ENCODE assay signal across 10 mouse cellular contexts in genomic region chr6:53781171-53781570, GRCm38 (mm10). TPM values are rescaled to one million over a fixed set of nuclear protein-coding genes. Genes with fewer than 3 reads are reported as not detected.
DNase-seq lines count a peak whose midpoint lies in the region; ATAC-seq lines count a peak whose summit lies in the region.
"Had no signal": no experiment of that assay in that cellular context is flagged by ENCODE, and none has a peak within 500 bp of the region (broad histone marks: within the 10 kb centered on the region; RNA-seq: fewer than 3 reads in every experiment).

No protein-coding gene starts in this region.

- peaks cover 4% of the 10 kb centered on the region for H3K4me1 ChIP-seq in hindbrain, embryonic 11.5 days (replicated peaks; ENCODE audit: control insufficient read depth, insufficient read depth, low read length)
- H3K4me1 ChIP-seq in hindbrain, embryonic 13.5 days (replicated peaks), result peaks cover 9% of the 10 kb centered on the region; the same call in 1 of the 2 replicates
- H3K4me1 ChIP-seq: liver, embryonic 13.5 days had no signal

- no peak overlapping the region for H3K4me2 ChIP-seq in hindbrain, embryonic 11.5 days (replicated peaks; ENCODE audit: low read depth, low read length)
- H3K4me2 ChIP-seq in hindbrain, embryonic 13.5 days, result no peak overlapping the region
- H3K4me2 ChIP-seq: liver, embryonic 13.5 days had no signal

- no peak for ATAC-seq in hindbrain, embryonic 11.5 days (ENCODE audit: low FRiP score)
- no peak for ATAC-seq in hindbrain, embryonic 13.5 days (ENCODE audit: low FRiP score)
- peak; percentile 57; the same call in 1 of the 2 replicates for ATAC-seq in megakaryocyte progenitor cell, adult 5-6 weeks (replicated peaks; ENCODE audit: poor library complexity)
- ATAC-seq in erythroid progenitor cell, adult 5-6 weeks (replicated peaks; ENCODE audit: low FRiP score, poor library complexity, severe bottlenecking), result no peak

- DNase-seq in hindbrain, embryonic 11.5 days (ENCODE audit: low spot score), result peak; percentile 88
- DNase-seq in 3T3-L1 (ENCODE audit: low read depth, low spot score) (peak; percentile 87), ES-CJ7 (ENCODE audit: low read depth, low spot score) (peak; percentile 72)
- DNase-seq in cerebellum, postnatal 10 days, result peak; percentile 77 to 83
- DNase-seq in kidney, postnatal 36 days, result peak; percentile 31 to 78
- DNase-seq: liver, embryonic 13.5 days had no signal

- H3K9me3 ChIP-seq in hindbrain, embryonic 11.5 days (ENCODE audit: control insufficient read depth, low read length), result no peaks in the 10 kb centered on the region
- H3K9me3 ChIP-seq in hindbrain, embryonic 13.5 days, result no peaks in the 10 kb centered on the region
- H3K9me3 ChIP-seq: liver, embryonic 13.5 days had no signal

- WGBS in hindbrain, embryonic 11.5 days, result 17% methylated on average over 4 of the region's 4 CpGs
- 8% methylated on average over 4 of the region's 4 CpGs for WGBS in hindbrain, embryonic 13.5 days

- H3K4me3 ChIP-seq in hindbrain, embryonic 11.5 days (ENCODE audit: low read depth, low read length), result no peak overlapping the region
- no peak overlapping the region for H3K4me3 ChIP-seq in hindbrain, embryonic 13.5 days
- H3K4me3 ChIP-seq: erythroblast, embryonic 14.5 days; liver, embryonic 13.5 days had no signal

- H3K36me3 ChIP-seq in hindbrain, embryonic 11.5 days (ENCODE audit: control insufficient read depth, insufficient read depth, low read length), result no peaks in the 10 kb centered on the region
- H3K36me3 ChIP-seq in hindbrain, embryonic 13.5 days, result no peaks in the 10 kb centered on the region
- H3K36me3 ChIP-seq: liver, embryonic 13.5 days had no signal

- H3K9ac ChIP-seq in hindbrain, embryonic 11.5 days (ENCODE audit: low read depth, low read length), result no peak overlapping the region
- H3K9ac ChIP-seq in hindbrain, embryonic 13.5 days, result no peak overlapping the region
- H3K9ac ChIP-seq: liver, embryonic 13.5 days had no signal

- no peak overlapping the region for H3K27ac ChIP-seq in hindbrain, embryonic 11.5 days (ENCODE audit: low read depth, low read length)
- H3K27ac ChIP-seq in hindbrain, embryonic 13.5 days, result no peak overlapping the region
- H3K27ac ChIP-seq: liver, embryonic 13.5 days had no signal

- H3K27me3 ChIP-seq in hindbrain, embryonic 11.5 days (ENCODE audit: control insufficient read depth, insufficient read depth, low read length), result no peaks in the 10 kb centered on the region
- 0 out of 2 replicates have a peak, but pooled peaks cover 3% of the 10 kb centered on the region for H3K27me3 ChIP-seq in hindbrain, embryonic 13.5 days
- H3K27me3 ChIP-seq: liver, embryonic 13.5 days had no signal

RNA-seq across cellular contexts. Expression of gene Tril, which starts 39.5 kb away (rescaled TPM):
- polyA plus RNA-seq in hindbrain, embryonic 11.5 days (2014; fragmentation: Nextera tagmentation; extraction: Ambion mirVana), result 14.6 and 17.0 TPM in 2 replicates
- polyA plus RNA-seq in hindbrain, embryonic 13.5 days (2015; fragmentation: Nextera tagmentation; extraction: Ambion mirVana), result 13.2 and 13.9 TPM in 2 replicates
- not detected in 2 replicates for total RNA-seq in megakaryocyte progenitor cell, adult 5-6 weeks (2015)
- not detected in 2 replicates for total RNA-seq in megakaryocyte progenitor cell, adult 5-6 weeks (2017)
- total RNA-seq in erythroid progenitor cell, adult 5-6 weeks (2015; ENCODE audit: low replicate concordance), result not detected in 2 replicates
- total RNA-seq in erythroid progenitor cell, adult 5-6 weeks (2017; ENCODE audit: low replicate concordance), result not detected in 2 replicates
- polyA plus RNA-seq: erythroblast, embryonic 14.5 days had no signal
